In genomic region chr12:111668457-111668912, GRCm38 (mm10) we compare ENCODE assay signal across 8 mouse cellular contexts. TPM values are rescaled to one million over a fixed set of nuclear protein-coding genes. Genes with fewer than 3 reads are reported as not detected.
A peak's percentile ranks its signal among the peaks of the same experiment; 100 is the strongest.
DNase-seq lines count a peak whose midpoint lies in the region; ATAC-seq and TF ChIP-seq lines count a peak whose summit lies in the region.

No protein-coding gene starts in this region.

- peak overlapping the region; percentile 81 for H3K27ac ChIP-seq in hindbrain, embryonic 15.5 days (replicated peaks)

- TF ChIP-seq CTCF in Patski (IDR thresholded peaks at IDR 0.05), result no peak

- peaks cover 6% of the 10 kb centered on the region; the same call in 1 of the 2 replicates for H3K36me3 ChIP-seq in hindbrain, embryonic 15.5 days

- H3K4me2 ChIP-seq in hindbrain, embryonic 15.5 days, result peak overlapping the region; percentile 90

- peak; percentile 66 for DNase-seq in Patski (ENCODE audit: low read depth, low spot score)
- peak; percentile 98 to 100 for DNase-seq in cerebellum, postnatal 14 days
- peak; percentile 96 for DNase-seq in frontal cortex, postnatal 25 days (ENCODE audit: low spot score in 2 of 2)
- peak; percentile 96 for DNase-seq in left cerebral cortex, adult 11 months (ENCODE audit: low spot score)
- peak; percentile 91 to 96 for DNase-seq in lung, postnatal 4 days
- DNase-seq in retina, postnatal 7 days (ENCODE audit: low read depth, low spot score), result peak; percentile 94
- peak; percentile 90 for DNase-seq in urinary bladder, adult 2 months (ENCODE audit: low spot score)

- peak overlapping the region; percentile 98; the same call in 1 of the 2 replicates for H3K9ac ChIP-seq in hindbrain, embryonic 15.5 days

- H3K4me3 ChIP-seq in hindbrain, embryonic 15.5 days, result peak overlapping the region; percentile 84

- under 1% methylated on average over 8 of the region's 8 CpGs for WGBS in hindbrain, embryonic 15.5 days

- POLR2A ChIA-PET in Patski (lab: Charles Lee), result interaction anchor here (0.7 to 2.7 kb wide), 4 partner anchors 20 to 147 kb away, joined by 3 to 10 read pairs (median 3); no protein-coding TSS in a partner anchor

- ATAC-seq in Patski, result peak; percentile 12
- peak; percentile 52; the same call in 1 of the 2 replicates for ATAC-seq in hindbrain, embryonic 15.5 days (ENCODE audit: low FRiP score, low read depth)

- CTCF ChIA-PET in Patski (lab: Charles Lee), result interaction anchor here (0.6 to 5.6 kb wide), 12 partner anchors 8 to 71 kb away, joined by 3 to 49 read pairs (median 6); partner anchors contain the start of gene Trmt61a

- H3K4me1 ChIP-seq in hindbrain, embryonic 15.5 days (replicated peaks), result peaks cover 40% of the 10 kb centered on the region

- no peaks in the 10 kb centered on the region for H3K27me3 ChIP-seq in Patski
- no peaks in the 10 kb centered on the region for H3K27me3 ChIP-seq in hindbrain, embryonic 15.5 days

- in situ Hi-C loops in Patski (cut with MboI; ENCODE audit: low pct_unique_long_range_greater_than_20kb), result no loop called here

- no peaks in the 10 kb centered on the region for H3K9me3 ChIP-seq in hindbrain, embryonic 15.5 days

RNA-seq across cellular contexts. Expression of gene Ckb, which starts 3.7 kb away (rescaled TPM):
- polyA plus RNA-seq in Patski (2021), result 69.4 TPM
- 1,741 and 1,830 TPM in 2 replicates for polyA plus RNA-seq in hindbrain, embryonic 15.5 days (2015; fragmentation: Nextera tagmentation; extraction: Ambion mirVana)
- 2,258 and 2,468 TPM in 2 replicates for polyA plus RNA-seq in urinary bladder, adult 2 months (2012; rRNA removed)

RNA-seq across cellular contexts. Expression of gene Trmt61a, which starts 9.4 kb away (rescaled TPM):
- 12.9 TPM for polyA plus RNA-seq in Patski (2021)
- polyA plus RNA-seq in hindbrain, embryonic 15.5 days (2015; fragmentation: Nextera tagmentation; extraction: Ambion mirVana), result 11.5 and 12.0 TPM in 2 replicates
- polyA plus RNA-seq in urinary bladder, adult 2 months (2012; rRNA removed), result 17.1 and 25.1 TPM in 2 replicates

RNA-seq across cellular contexts. Expression of gene Bag5, which starts 44.6 kb away (rescaled TPM):
- polyA plus RNA-seq in Patski (2021), result 40.1 TPM
- 65.1 and 67.8 TPM in 2 replicates for polyA plus RNA-seq in hindbrain, embryonic 15.5 days (2015; fragmentation: Nextera tagmentation; extraction: Ambion mirVana)
- 30.4 and 32.8 TPM in 2 replicates for polyA plus RNA-seq in urinary bladder, adult 2 months (2012; rRNA removed)

RNA-seq across cellular contexts. Expression of gene Apopt1, which starts 44.6 kb away (rescaled TPM):
- polyA plus RNA-seq in Patski (2021), result 36.7 TPM
- polyA plus RNA-seq in hindbrain, embryonic 15.5 days (2015; fragmentation: Nextera tagmentation; extraction: Ambion mirVana), result 50.7 and 52.9 TPM in 2 replicates
- polyA plus RNA-seq in urinary bladder, adult 2 months (2012; rRNA removed), result 47.1 and 50.6 TPM in 2 replicates

Comparison
In these comparisons a context has a peak if more than half of its experiments do, and no peak if none do; other contexts are left out.
1. Peak in every context shown above with its lines: DNase-seq, ATAC-seq, H3K4me3 ChIP-seq and H3K27ac ChIP-seq.
2. RNA of gene Ckb, which starts 3.7 kb away (polyA plus RNA-seq): 2,258 to 2,468 TPM in urinary bladder, adult 2 months and 1,741 to 1,830 TPM in hindbrain, embryonic 15.5 days; 69.4 TPM in Patski (single experiment); every median in the first group is over 10 times any median in the second.